Mouse (Mus musculus) small intestine, adult 10 weeks (tissue): ENCODE measurements around the gene Tcp10b. TPM values are rescaled to one million over a fixed set of nuclear protein-coding genes. Genes with fewer than 3 reads are reported as not detected.

Experiments
- polyA plus RNA-seq: library from polyadenylated mRNA; stranded (reverse); fragments of 350-450 nt; fragmentation: Illumina TruSeq; extraction: RNeasy Lipid Tissue Mini Kit (QIAGEN cat#74804); gene quantifications from one replicate; pipeline ENCODE4 v1.2.3, GENCODE M21; 2014; ENCODE audit warnings: low replicate concordance

Tcp10b gene
- polyA plus RNA-seq = 0.30 TPM

DNA sequence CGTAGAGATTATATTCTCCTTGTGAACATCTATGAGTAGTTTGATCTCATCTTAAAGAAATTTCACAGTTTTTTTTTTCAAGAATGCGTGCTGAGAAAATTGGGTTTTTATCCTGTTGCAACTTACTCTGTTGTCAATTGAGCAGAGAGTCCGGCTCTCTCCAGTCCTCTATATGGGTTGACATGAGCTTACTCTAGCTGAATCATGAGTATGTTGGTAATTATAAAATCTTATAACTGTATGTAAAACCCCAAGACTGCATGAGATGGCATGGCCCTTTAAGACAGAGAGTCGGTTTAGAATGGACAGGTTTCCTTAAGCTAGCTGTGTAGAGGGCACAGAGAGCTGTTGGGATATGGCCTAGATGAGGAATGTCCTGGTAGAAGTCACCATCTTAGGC, at the start of gene Tcp10b:
Tcp10b (plus strand) TSS at position 301 of the 400 bp plus-strand sequence.

DNA sequence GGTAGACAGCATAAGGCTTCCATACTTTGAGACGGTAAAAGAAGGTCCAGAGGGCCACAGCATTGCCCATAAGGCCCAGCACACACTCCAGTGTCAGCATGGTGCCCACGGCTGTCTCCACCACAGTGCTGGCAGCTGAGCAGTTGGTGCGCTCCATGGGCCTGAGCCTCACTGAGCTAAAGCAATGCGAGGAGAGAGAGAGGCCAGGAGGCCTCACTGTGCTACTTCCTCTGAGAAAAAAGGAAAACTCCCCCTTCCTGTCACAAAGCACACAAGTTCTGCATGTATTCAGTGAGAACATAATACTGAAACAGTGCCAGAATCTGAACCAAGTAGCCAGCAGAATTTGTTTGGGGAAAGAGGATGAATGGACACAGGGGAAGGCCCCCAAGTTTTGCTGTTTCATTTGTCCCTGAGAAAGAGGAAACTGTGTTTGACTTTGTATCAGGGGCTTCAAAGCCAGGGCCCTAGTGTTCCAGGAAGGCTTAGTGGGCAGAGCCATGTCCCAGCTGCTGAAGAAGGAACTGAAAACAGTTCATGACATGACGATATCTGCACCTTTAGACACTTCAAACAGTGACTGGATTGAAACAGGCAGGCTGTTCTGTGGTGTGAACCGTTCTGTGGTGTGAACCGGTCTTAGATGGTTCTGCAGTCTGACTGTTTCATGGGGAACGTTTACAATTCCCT, 8.6 kb upstream of the Tcp10b start, which contains the start of gene Gpr31b:
Gpr31b (minus strand) TSS at position 173 of the 690 bp plus-strand sequence.

DNA sequence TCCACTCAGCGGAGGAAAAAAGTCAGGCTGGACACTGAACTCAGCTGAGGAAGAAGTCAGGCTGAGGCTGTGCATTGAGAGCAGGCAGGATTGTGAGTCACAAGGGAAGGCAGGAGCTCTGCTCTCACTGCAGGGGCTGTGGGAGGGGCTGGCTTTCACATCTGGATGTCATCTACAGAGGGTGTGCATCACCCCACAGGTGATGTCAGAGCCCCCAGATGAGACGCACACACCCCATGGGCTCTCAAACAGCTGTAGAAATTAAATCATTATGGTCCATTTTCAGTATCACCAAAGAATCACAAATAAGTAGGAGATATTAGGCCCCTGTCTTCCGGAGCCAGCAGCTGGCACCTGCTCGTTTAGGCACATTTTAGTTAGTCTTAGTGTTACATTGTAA, 70.8 kb downstream of the Tcp10b start, which contains the start of gene Unc93a:
Unc93a (minus strand) TSS at position 101 of the 400 bp plus-strand sequence.

Other genes starting within 250 kb of the Tcp10b start
- gene Mas1, start 193.0 kb upstream of the Tcp10b start, polyA plus RNA-seq = not detected
- gene Mrgprh, start 185.1 kb upstream of the Tcp10b start, polyA plus RNA-seq = not detected
- gene Pnldc1, start 150.9 kb upstream of the Tcp10b start, polyA plus RNA-seq = 0.67 TPM
- 339 TPM for gene Tcp1, start 145.4 kb upstream of the Tcp10b start, polyA plus RNA-seq
- 151 TPM for gene Mrpl18, start 144.8 kb upstream of the Tcp10b start, polyA plus RNA-seq
- 0.93 TPM for gene Acat3, start 120.5 kb upstream of the Tcp10b start, polyA plus RNA-seq
- 25.3 TPM for gene Acat2, start 100.4 kb upstream of the Tcp10b start, polyA plus RNA-seq
- 207 TPM for gene Wtap, start 66.9 kb upstream of the Tcp10b start, polyA plus RNA-seq
- gene Sod2, start 54.3 kb upstream of the Tcp10b start, polyA plus RNA-seq = 76.6 TPM
- gene Gpr31b, start 8.8 kb upstream of the Tcp10b start, polyA plus RNA-seq = not detected
- gene Unc93a, start 70.7 kb downstream of the Tcp10b start, polyA plus RNA-seq = 9.6 TPM
- gene Smok2a, start 160.1 kb downstream of the Tcp10b start, polyA plus RNA-seq = not detected
- gene Smok2b, start 169.2 kb downstream of the Tcp10b start, polyA plus RNA-seq = not detected